Comparison of ENCODE assay signal across 8 mouse cellular contexts in genomic region chr8:83089336-83089986, GRCm38 (mm10).
DNase-seq lines count a peak whose midpoint lies in the region; ATAC-seq and TF ChIP-seq lines count a peak whose summit lies in the region.

No protein-coding gene starts in this region.

- no peaks in the 10 kb centered on the region for H3K4me1 ChIP-seq in ES-E14 (ENCODE audit: control insufficient read depth in 2 of 2, insufficient read depth in 2 of 2, low read length in 2 of 2, poor library complexity in 1 of 2)
- H3K4me1 ChIP-seq in forebrain, embryonic 15.5 days: no peaks in the 10 kb centered on the region
- no peaks in the 10 kb centered on the region for H3K4me1 ChIP-seq in hindbrain, embryonic 13.5 days (replicated peaks)

- H3K27ac ChIP-seq in ES-E14 (ENCODE audit: insufficient read depth, low read depth, low read length, poor library complexity, severe bottlenecking): no peak overlapping the region
- no peak overlapping the region for H3K27ac ChIP-seq in forebrain, embryonic 15.5 days (replicated peaks)
- H3K27ac ChIP-seq in hindbrain, embryonic 13.5 days: no peak overlapping the region

- no peak overlapping the region for H3K4me3 ChIP-seq in ES-E14 (ENCODE audit: insufficient read depth in 1 of 2, low read depth in 1 of 2, low read length in 2 of 2, poor library complexity in 1 of 2, severe bottlenecking in 1 of 2)
- H3K4me3 ChIP-seq in forebrain, embryonic 15.5 days: no peak overlapping the region
- H3K4me3 ChIP-seq in hindbrain, embryonic 13.5 days: no peak overlapping the region

- H3K27me3 ChIP-seq in forebrain, embryonic 15.5 days: no peaks in the 10 kb centered on the region
- no peaks in the 10 kb centered on the region for H3K27me3 ChIP-seq in hindbrain, embryonic 13.5 days

- H3K36me3 ChIP-seq in ES-E14 (ENCODE audit: control insufficient read depth, insufficient read depth, low read length, poor library complexity, severe bottlenecking): no peaks in the 10 kb centered on the region
- H3K36me3 ChIP-seq in forebrain, embryonic 15.5 days: no peaks in the 10 kb centered on the region
- no peaks in the 10 kb centered on the region for H3K36me3 ChIP-seq in hindbrain, embryonic 13.5 days

- in situ Hi-C loops in ES-E14 (cut with MboI; ENCODE audit: low sequenced_read_pairs in 2 of 2, unreplicated experiment in 2 of 2): loop anchor here (5.0 to 25.0 kb wide), 4 partner anchors 225 to 752 kb away; partner anchors contain the start of gene Rnf150 (in 2 of the 2)

- peak; percentile 71 for DNase-seq in ES-E14 (ENCODE audit: low read depth, low spot score)
- peak; percentile 71 for DNase-seq in brain, embryonic 18.5 days (ENCODE audit: low read depth, low spot score)
- peak; percentile 80 for DNase-seq in left cerebral cortex, adult 11 months (ENCODE audit: low spot score)
- DNase-seq in right cerebral cortex, postnatal 10 days (ENCODE audit: low spot score in 2 of 2): peak; percentile 90 to 93
- peak; percentile 78 to 82 for DNase-seq in urinary bladder, postnatal 36 days (ENCODE audit: low spot score in 2 of 2)

- no peak overlapping the region for H3K9ac ChIP-seq in ES-E14 (ENCODE audit: insufficient read depth, low read depth, low read length, poor library complexity, severe bottlenecking)
- H3K9ac ChIP-seq in forebrain, embryonic 15.5 days (replicated peaks): no peak overlapping the region
- H3K9ac ChIP-seq in hindbrain, embryonic 13.5 days: no peak overlapping the region

- no peak overlapping the region for H3K4me2 ChIP-seq in forebrain, embryonic 15.5 days (replicated peaks)
- no peak overlapping the region for H3K4me2 ChIP-seq in hindbrain, embryonic 13.5 days

- ATAC-seq in forebrain, embryonic 15.5 days (replicated peaks): peak; percentile 64
- ATAC-seq in hindbrain, embryonic 13.5 days (ENCODE audit: low FRiP score): peak; percentile 53; the same call in 1 of the 2 replicates
- ATAC-seq in megakaryocyte progenitor cell, adult 5-6 weeks (replicated peaks; ENCODE audit: poor library complexity): peak; percentile 64

- H3K9me3 ChIP-seq in ES-E14 (ENCODE audit: control insufficient read depth, insufficient read depth, low read depth, low read length): no peaks in the 10 kb centered on the region
- no peaks in the 10 kb centered on the region for H3K9me3 ChIP-seq in forebrain, embryonic 15.5 days
- no peaks in the 10 kb centered on the region for H3K9me3 ChIP-seq in hindbrain, embryonic 13.5 days

- WGBS in forebrain, embryonic 15.5 days: 33% methylated on average over 10 of the region's 10 CpGs
- WGBS in hindbrain, embryonic 13.5 days: 30% methylated on average over 10 of the region's 10 CpGs

TF ChIP-seq in ES-E14, 5 proteins besides CTCF, POLR2A, EP300 and RAD21:
- no peak for TF ChIP-seq ZNF384 (IDR thresholded peaks at IDR 0.05; ENCODE audit: low read depth, low read length)
- no peak for TF ChIP-seq CHD2 (IDR thresholded peaks at IDR 0.05; ENCODE audit: low read depth, low read length)
- no peak for TF ChIP-seq MAFK (IDR thresholded peaks at IDR 0.05; ENCODE audit: insufficient read depth, low read depth, low read length)
- TF ChIP-seq ZC3H11A (IDR thresholded peaks at IDR 0.05; ENCODE audit: borderline replicate concordance, low read depth, low read length): peak; percentile 95
- no peak for TF ChIP-seq HCFC1 (IDR thresholded peaks at IDR 0.05; ENCODE audit: borderline replicate concordance, insufficient read depth, low read length)
